8 mouse cellular contexts compared by ENCODE assay signal in the genomic region with DNA sequence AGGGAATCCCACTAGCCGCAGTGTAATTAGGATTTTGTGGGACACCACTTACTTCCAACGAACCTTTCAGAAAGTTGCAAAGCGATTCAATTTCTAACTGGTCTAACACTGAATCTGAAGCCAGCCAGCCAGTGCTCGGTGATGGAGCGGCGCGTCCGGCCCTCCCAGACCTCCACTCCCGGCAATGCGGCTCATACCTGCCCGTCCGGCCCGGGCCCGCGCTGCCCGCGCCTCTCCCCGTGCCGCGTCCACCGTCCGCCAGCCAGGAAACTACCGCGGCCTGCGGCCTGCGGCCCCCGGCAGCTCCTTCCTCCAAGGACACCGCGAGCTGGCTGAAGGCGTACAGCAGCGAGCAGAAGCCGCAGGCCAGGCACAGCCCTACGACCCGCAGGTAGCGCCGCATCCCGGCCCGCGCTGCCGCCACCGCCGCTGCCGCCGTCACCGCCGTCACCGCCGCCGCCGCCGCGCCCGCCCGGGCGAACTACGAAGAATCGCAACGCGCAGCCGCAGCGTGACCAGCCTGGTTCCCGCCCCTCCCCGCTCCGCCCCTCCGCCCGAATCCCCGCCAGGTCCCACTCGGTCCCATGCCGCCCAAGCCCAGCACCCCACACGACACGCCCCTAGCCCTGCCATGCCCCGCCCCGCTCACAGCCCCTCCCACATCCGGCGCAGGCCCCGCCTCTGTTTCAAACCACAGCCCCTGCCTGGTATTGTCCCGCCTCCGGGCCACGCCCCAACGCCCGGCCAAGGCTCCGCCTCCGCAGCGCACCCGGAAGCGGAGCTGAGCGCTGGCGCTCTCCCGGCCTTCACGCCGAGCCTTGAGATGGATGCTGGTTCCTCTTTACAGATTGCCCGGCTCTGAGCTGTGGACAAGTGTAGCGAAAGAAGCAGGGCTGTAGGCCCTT. TPM values are rescaled to one million over a fixed set of nuclear protein-coding genes. Genes with fewer than 3 reads are reported as not detected.
DNase-seq lines count a peak whose midpoint lies in the region; ATAC-seq lines count a peak whose summit lies in the region.

Gene Gxylt1 (minus strand): TSS at position 501 of the 905 bp plus-strand sequence.

- no peaks in the 10 kb centered on the region for H3K27me3 ChIP-seq in hindbrain, embryonic 11.5 days (ENCODE audit: control insufficient read depth, insufficient read depth, low read length)

- H3K9ac ChIP-seq in hindbrain, embryonic 11.5 days (ENCODE audit: low read depth, low read length): peak within 1 kb of the TSS; percentile 79

- peak within 1 kb of the TSS; percentile 81 for H3K4me2 ChIP-seq in hindbrain, embryonic 11.5 days (replicated peaks; ENCODE audit: low read depth, low read length)

- peaks cover 6% of the 10 kb centered on the region for H3K4me1 ChIP-seq in hindbrain, embryonic 11.5 days (replicated peaks; ENCODE audit: control insufficient read depth, insufficient read depth, low read length)

- no peaks in the 10 kb centered on the region for H3K9me3 ChIP-seq in hindbrain, embryonic 11.5 days (ENCODE audit: control insufficient read depth, low read length)

- H3K36me3 ChIP-seq in hindbrain, embryonic 11.5 days (ENCODE audit: control insufficient read depth, insufficient read depth, low read length): no peaks in the 10 kb centered on the region

- H3K4me3 ChIP-seq in hindbrain, embryonic 11.5 days (ENCODE audit: low read depth, low read length): peak within 1 kb of the TSS; percentile 82

- WGBS in hindbrain, embryonic 11.5 days: under 1% methylated on average over 56 of the region's 93 CpGs

- peak; percentile 98 for ATAC-seq in hindbrain, embryonic 11.5 days (ENCODE audit: low FRiP score)

- peak; percentile 99 for DNase-seq in Muller cell, postnatal 12 days (ENCODE audit: inconsistent ontology term)
- peak; percentile 99 for DNase-seq in cerebellum, adult 9-11 months
- DNase-seq in frontal cortex, adult 2 months (ENCODE audit: extremely low spot score in 1 of 2, low spot score in 1 of 2): peak; percentile 97 to 99
- peak; percentile 98 for DNase-seq in hindbrain, embryonic 11.5 days (ENCODE audit: low spot score)
- peak; percentile 100 for DNase-seq in layer of hippocampus, postnatal 10 days (ENCODE audit: low spot score in 2 of 2)
- DNase-seq in lung, postnatal 10 days: peak; percentile 100
- peak; percentile 100 for DNase-seq in ovary, postnatal 36 days (ENCODE audit: low spot score)
- peak; percentile 100 for DNase-seq in thymus, postnatal 25 days

- H3K27ac ChIP-seq in hindbrain, embryonic 11.5 days (ENCODE audit: low read depth, low read length): peak within 1 kb of the TSS; percentile 87

RNA-seq across cellular contexts. Expression of gene Gxylt1, which starts in this region (rescaled TPM):
- 8.0 and 8.1 TPM in 2 replicates for polyA plus RNA-seq in frontal cortex, adult 2 months (2012; rRNA removed)
- 13.5 and 16.2 TPM in 2 replicates for polyA plus RNA-seq in hindbrain, embryonic 11.5 days (2014; fragmentation: Nextera tagmentation; extraction: Ambion mirVana)
- total RNA-seq in layer of hippocampus, postnatal 10 days (2021): 10 to 100 TPM; 10.5 to 12.0 TPM

Comparison
In these comparisons a context has a peak if more than half of its experiments do, and no peak if none do; other contexts are left out.
1. Peak in every context shown above with its lines: DNase-seq, ATAC-seq, H3K4me3 ChIP-seq and H3K27ac ChIP-seq.